Mouse (Mus musculus) adrenal gland, adult 8-10 months (tissue): Measurements from ENCODE around the gene Lgals4. TPM values are rescaled to one million over a fixed set of nuclear protein-coding genes. Genes with fewer than 3 reads are reported as not detected.

Experiments
- DNase-seq: peaks from one replicate; pipeline ENCODE4 v3.0.0; 2022
- total RNA-seq, 4 experiments: library from RNA; stranded (reverse); gene quantifications; 2 replicates each; pipeline ENCODE4 v1.2.4; 2022

Gene Lgals4
- total RNA-seq, 4 experiments from 2014 or later = 6.6 to 34.6 (median 18.8) TPM

GRCm38 (mm10) chr7:28822993-28823903 lies 10.4 kb upstream of the Lgals4 start:
- no peak for DNase-seq

GRCm38 (mm10) chr7:28823932-28824331 lies 9.7 kb upstream of the Lgals4 start:
- DNase-seq = no peak

- DNase-seq = peak; percentile 91
Measured at GRCm38 (mm10) chr7:28824941-28825685, 8.5 kb upstream of the Lgals4 start, which contains the start of gene Ech1. Ech1 (plus strand) TSS chr7:28825217.

GRCm38 (mm10) chr7:28825686-28826401 lies 7.8 kb upstream of the Lgals4 start:
- no peak for DNase-seq

GRCm38 (mm10) chr7:28826402-28826772 lies 7.3 kb upstream of the Lgals4 start:
- no peak for DNase-seq

- DNase-seq = peak; percentile 24
Measured at GRCm38 (mm10) chr7:28827338-28827737, 6.3 kb upstream of the Lgals4 start.

GRCm38 (mm10) chr7:28829821-28830220 lies 3.8 kb upstream of the Lgals4 start:
- peak; percentile 81 for DNase-seq

GRCm38 (mm10) chr7:28830981-28831380 lies 2.7 kb upstream of the Lgals4 start:
- no peak for DNase-seq

- no peak for DNase-seq
Measured at GRCm38 (mm10) chr7:28831411-28832125, 2.1 kb upstream of the Lgals4 start.

GRCm38 (mm10) chr7:28832137-28832536 lies 1.5 kb upstream of the Lgals4 start:
- DNase-seq = no peak

- DNase-seq = no peak
Measured at GRCm38 (mm10) chr7:28836936-28837335, 3.3 kb downstream of the Lgals4 start.

- no peak for DNase-seq
Measured at GRCm38 (mm10) chr7:28838331-28838730, 4.7 kb downstream of the Lgals4 start.

GRCm38 (mm10) chr7:28847273-28847672 lies 13.6 kb downstream of the Lgals4 start:
- DNase-seq = no peak

GRCm38 (mm10) chr7:28849700-28850236 lies 16.1 kb downstream of the Lgals4 start:
- no peak for DNase-seq

- no peak for DNase-seq
Measured at GRCm38 (mm10) chr7:28850642-28851041, 17.0 kb downstream of the Lgals4 start.

GRCm38 (mm10) chr7:28859953-28860352 lies 26.3 kb downstream of the Lgals4 start:
- DNase-seq = no peak

- DNase-seq = no peak
Measured at GRCm38 (mm10) chr7:28860898-28861297, 27.2 kb downstream of the Lgals4 start.

GRCm38 (mm10) chr7:28862817-28863499 lies 29.3 kb downstream of the Lgals4 start:
- no peak for DNase-seq

GRCm38 (mm10) chr7:28863540-28863939 lies 29.9 kb downstream of the Lgals4 start, which contains the start of gene Lgals7:
Lgals7 (plus strand) TSS chr7:28863853.
- no peak for DNase-seq

- DNase-seq = no peak
Measured at GRCm38 (mm10) chr7:28864288-28864750, 30.7 kb downstream of the Lgals4 start.
